Mouse (Mus musculus) inflammation-experienced regulatory T-cells, adult 6 months (primary cell): ENCODE data around the gene Rgr. TPM values are rescaled to one million over a fixed set of nuclear protein-coding genes. Genes with fewer than 3 reads are reported as not detected.

Source experiments
- ATAC-seq: one replicate; pipeline ENCODE4 v1.8.0; 2017
- polyA plus RNA-seq, 3 experiments: library from polyadenylated mRNA; unstranded; fragments of 100-300 nt; shearing (Covaris generic); gene quantifications; one replicate each; pipeline ENCODE4 v1.2.1; 2017

Gene Rgr
- not detected for polyA plus RNA-seq

DNA sequence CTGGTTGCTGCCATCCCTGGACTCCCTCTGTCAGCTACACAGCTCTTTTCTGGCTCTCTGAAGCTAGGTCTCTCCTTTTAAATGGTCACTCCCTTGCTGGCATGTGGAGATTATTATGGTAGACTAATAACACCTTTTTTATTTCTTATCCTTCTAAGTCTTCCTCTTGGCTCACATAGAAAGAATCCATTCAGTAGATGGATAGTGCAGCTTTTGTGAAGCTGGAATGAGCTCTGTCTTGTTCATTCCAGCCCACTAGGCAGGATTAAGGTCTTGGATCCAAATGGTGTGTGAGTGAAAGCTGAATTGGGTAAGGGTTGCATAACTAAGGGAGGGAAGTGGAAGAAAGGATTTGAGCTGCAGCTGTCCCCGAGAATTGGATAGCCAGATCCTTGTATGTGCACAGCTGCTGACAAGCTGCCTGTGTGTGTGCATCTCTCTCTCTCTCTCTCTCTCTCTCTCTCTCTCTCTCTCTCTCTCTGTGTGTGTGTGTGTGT lies at the start of gene Rgr:
Gene Rgr, minus strand, starts transcription at position 51 of the 497 bp plus-strand sequence.
- no peak for ATAC-seq

- ATAC-seq, result no peak
Measured at GRCm38 (mm10) chr14:37097956-37098530, 49.3 kb upstream of the Rgr start, which contains the start of gene Cdhr1. Cdhr1 (minus strand) TSS chr14:37098347.

DNA sequence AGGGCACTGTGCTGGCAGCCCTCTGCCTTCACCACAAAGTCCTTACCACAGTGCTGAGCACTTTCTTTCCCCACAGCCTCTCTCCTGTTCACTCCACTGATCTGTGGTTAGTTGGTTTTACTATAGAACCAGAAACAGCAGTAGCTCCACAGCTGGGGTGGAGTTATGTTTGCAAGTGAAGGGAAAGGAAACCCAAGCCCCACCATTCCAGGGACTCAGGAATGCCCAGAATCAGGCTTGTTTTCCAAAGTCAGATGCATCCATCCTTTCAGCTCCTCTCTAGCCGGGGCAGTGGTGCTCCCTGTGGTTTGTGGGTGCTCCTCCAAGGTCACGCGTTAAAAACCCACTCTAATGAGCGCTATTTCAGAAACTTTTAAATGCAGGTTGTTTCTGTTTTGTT lies 46.8 kb upstream of the Rgr start:
- ATAC-seq, result no peak

- no peak for ATAC-seq
Measured at GRCm38 (mm10) chr14:37094436-37094835, 45.7 kb upstream of the Rgr start.

DNA sequence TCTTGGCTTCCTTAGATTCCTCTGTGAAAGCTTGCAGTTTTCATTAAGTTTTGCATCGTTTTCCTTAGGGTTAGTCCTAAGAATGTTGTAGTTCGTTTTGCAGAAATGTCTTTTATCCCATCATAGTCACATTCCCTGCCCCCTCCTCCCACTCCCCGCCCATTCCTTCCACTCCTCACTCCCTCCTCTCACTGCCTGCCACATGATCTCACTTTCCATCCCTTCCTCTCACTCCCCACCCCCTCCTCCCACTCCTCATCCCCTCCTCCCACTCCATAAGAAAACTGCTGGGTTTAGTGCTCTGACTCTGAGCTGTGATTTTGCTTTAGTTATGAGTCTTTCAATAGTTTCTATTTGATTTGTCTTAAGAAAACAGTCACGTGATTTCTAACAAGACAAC lies 35.0 kb upstream of the Rgr start:
- no peak for ATAC-seq

- no peak for ATAC-seq
Measured at GRCm38 (mm10) chr14:37080724-37081123, 32.0 kb upstream of the Rgr start.

DNA sequence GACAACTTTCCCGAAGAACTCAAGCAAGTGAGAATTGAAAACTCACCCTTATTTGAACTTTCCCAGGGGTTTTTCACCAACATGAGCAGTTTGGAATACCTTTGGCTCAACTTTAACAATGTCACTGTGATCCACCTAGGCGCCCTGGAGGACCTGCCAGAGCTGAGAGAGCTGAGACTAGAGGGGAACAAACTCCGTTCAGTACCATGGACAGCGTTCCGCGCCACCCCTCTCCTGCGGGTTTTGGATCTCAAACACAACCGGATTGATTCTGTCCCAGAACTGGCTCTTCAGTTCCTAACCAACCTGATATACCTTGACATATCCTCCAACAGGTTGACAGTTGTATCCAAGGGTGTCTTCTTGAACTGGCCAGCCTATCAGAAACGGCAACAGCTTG lies 19.8 kb upstream of the Rgr start:
- ATAC-seq, result no peak

GRCm38 (mm10) chr14:37067629-37068028 lies 18.9 kb upstream of the Rgr start, which contains the start of gene Lrit2:
Lrit2 (plus strand) TSS chr14:37067929.
- no peak for ATAC-seq

DNA sequence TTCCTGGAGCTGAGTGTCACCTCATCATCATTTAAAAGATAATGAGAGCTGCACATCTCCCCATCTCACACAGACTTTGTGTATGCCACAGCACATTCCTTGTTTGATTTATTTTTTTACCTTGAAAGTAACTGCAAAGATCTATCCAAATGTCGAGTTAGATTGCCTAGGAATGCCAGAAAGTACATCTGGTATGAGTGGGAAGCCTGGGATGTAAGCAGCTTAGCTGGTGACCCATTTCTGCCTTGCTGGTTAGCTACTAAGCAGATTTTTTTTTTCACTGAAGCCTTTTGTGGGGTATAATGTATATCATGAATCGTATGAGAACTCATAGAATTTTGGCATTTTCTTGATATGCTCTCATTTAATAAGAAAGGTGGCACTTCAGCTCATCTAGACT lies 17.9 kb upstream of the Rgr start:
- ATAC-seq, result no peak

DNA sequence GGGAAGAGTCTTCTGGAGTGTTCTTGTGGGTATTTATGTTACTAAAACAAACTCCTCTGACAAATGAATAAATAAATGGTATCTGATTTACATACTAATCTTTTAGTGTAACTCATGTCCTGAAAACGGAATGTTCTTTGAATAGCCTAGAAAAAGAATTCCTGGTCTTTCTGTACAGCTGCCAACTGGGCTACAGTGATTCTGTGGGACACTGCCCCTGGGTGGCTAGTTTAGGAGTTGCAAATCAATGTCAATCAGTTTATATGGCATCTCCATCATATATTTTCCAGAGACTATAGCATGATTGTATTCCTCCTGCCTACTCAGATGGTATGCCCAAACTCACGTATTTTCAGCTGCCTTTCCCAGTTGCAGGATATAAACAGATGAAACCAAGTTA lies 16.1 kb upstream of the Rgr start:
- ATAC-seq, result no peak

GRCm38 (mm10) chr14:37034432-37034831 lies 14.3 kb downstream of the Rgr start:
- ATAC-seq, result no peak

GRCm38 (mm10) chr14:37033241-37033640 lies 15.5 kb downstream of the Rgr start:
- ATAC-seq, result peak; percentile 87

DNA sequence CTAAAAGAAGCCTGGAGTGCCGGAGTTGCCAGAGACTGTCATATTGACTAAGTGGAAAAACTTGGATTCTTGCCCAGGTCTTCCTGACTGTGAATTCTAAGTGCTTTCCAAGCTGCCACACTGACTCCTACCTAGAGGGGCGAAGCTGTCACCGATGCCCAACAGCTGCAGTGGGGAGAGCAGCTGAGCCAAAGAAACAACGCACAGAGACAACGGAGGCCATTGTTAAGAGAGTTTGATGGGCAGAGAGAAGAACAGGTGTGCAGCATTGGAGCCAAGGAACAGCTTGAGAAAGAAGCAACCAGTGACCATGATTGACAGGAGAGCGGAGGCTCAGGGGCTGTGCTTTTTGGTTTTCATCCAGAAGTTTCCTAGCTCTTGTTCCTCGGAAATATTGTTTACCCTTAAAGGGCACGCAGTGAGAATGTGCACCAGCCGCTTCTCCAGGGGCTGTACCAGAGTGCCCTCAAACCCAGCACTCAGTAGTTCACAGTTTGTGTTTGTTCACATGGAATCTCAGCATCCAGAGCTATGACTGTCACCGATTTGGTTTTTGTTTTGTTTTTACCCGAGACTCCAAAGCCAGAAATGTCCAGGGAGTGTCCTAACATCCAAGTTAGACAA lies 16.2 kb downstream of the Rgr start:
- ATAC-seq, result no peak

GRCm38 (mm10) chr14:37028555-37028954 lies 20.2 kb downstream of the Rgr start:
- ATAC-seq, result no peak

DNA sequence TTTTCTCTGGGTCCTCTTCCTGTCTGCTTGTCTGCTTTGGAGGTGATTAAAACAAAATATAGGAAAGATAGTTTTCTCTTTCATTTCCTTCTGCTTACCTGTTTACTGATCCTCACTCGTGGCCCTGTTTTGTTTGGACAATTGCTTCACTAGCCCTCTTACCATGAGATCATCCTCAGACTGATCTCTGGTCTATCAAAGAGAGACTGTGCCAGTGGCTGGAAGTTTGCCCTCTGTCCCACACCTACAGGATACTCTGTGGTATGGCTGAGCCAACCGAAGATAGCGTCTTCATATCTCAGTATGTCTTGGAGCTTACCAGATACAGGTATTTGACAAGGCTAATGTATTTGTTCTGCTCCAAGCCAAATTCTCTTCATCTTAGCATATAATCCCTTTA lies 20.8 kb downstream of the Rgr start:
- ATAC-seq, result no peak

DNA sequence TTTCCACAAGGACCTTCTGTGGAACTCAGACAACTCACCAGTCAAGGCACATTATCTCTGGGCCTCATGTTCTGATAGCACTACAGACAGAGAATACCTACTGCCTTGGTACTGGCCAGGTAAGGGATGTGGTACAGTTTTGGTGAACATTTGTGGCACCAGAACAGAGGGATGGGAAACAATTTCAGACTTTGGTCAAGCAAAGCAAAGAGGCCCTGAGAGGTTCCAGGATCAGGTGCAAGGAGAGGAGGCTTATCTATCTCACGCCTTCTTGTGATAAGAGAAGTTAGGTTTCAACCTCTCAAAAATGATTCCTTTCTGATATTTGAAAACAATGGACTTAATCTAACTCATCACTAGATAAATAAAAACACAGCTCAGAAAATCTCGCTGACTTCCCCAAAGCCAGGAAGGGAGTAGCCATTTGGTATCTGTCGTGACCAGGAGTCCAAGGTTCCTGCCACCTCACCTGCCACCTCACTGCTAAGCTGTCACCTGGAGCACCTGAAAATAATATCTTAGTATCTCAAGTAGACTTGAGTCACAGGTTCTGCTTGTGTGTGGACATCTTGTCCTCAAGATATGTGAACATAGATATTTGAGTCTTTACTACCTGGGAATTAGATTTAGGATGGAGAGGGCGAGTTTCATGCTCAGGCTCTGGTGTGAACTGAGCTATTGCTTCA lies 21.4 kb downstream of the Rgr start:
- ATAC-seq, result no peak

DNA sequence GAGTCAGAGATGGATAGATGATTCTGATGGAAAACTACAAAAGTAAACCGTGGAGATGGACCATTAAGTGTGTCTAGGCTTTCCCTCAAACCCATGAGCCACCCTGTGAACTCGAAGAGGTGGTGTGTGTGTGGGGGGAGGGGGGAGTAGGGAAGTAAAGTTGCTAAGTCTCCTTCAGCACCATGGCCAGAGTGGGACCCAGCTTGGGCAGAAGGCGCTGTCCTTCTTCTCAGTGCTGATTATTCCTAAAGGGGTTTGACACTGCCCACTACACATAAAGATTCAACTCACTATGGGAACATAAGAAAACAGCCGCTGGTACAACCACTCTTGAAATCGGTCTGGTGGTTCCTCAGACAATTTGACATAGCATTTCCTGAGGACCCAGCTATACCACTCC lies 32.9 kb downstream of the Rgr start:
- no peak for ATAC-seq

- no peak for ATAC-seq
Measured at GRCm38 (mm10) chr14:37013644-37014043, 35.1 kb downstream of the Rgr start.

- no peak for ATAC-seq
Measured at GRCm38 (mm10) chr14:37009686-37010085, 39.1 kb downstream of the Rgr start.

DNA sequence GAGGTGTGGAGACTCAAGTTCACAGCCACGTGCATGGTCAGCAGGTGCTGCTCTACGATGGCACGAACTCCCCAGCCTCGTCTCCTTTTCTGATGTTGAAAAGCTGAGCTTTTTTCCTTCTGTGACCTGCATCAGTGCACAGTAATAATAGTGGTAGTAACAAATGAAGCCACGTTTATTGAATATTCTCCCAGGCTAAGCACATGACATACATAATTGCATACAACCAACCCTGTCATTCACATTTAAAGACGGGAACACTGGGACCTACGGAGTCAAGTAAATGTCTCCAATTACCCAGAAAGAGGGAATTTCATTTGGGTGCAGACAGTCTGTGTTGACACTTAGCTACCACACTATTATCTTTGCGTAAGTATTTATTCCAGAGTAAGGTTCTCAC lies 42.3 kb downstream of the Rgr start:
- ATAC-seq, result no peak

DNA sequence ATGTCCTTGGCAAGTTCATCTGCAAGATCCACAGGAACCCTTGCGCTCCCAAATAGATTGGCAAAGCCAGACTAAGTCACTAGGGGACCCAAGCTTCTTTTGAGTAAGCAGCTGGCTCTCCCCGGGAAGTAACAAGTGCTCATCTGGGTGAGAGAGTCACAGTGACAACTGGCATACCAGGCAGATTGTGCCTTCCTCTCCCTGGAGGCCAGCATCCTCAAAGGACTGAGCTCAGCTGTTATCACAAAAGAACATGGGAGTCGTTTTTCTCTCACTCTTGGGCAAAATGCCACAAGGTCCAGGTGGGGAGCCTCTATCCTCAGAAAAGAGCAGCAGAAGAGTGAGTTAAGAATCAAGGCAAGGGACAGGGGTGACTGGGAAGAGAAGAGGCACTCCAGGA lies 42.9 kb downstream of the Rgr start:
- ATAC-seq, result no peak

GRCm38 (mm10) chr14:37003431-37004095 lies 45.2 kb downstream of the Rgr start:
- no peak for ATAC-seq

DNA sequence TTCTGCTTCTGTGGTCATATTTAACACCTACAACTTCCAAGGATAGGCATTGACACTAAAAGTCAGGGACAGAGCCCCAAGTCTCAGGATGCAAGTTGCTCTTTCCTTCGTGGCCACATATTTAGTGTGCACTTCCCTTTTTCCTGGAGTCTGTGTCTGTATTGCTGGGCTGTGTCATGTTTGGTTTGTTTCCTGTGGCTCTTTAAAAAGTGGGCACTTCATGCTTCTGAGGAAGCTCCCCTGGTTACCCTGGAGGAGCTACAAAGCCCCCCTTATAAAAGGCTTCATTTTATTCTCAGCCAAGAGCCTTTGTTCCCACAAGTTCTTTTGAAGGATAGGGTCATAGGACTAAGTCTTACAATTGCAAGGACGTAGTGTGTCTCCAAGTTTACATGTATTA lies 45.9 kb downstream of the Rgr start:
- ATAC-seq, result no peak
